Mouse (Mus musculus): ENCODE measurements around the gene Cntfr.

Gene Cntfr

GRCm38 (mm10) chr4:41648627-41649026, 48.3 kb downstream of the Cntfr start:
- DNase-seq (ENCODE audit: low read depth, low spot score): no peak

- no peak for DNase-seq (ENCODE audit: low read depth, low spot score)
These were observed 48.7 kb downstream of the Cntfr start for GRCm38 (mm10) chr4:41648157-41648556.

GRCm38 (mm10) chr4:41645488-41645887, 51.4 kb downstream of the Cntfr start:
- no peak for DNase-seq (ENCODE audit: low read depth, low spot score)

- DNase-seq (ENCODE audit: low read depth, low spot score): no peak
These were observed 55.6 kb downstream of the Cntfr start for GRCm38 (mm10) chr4:41641199-41641822.

GRCm38 (mm10) chr4:41639913-41640507, 56.9 kb downstream of the Cntfr start, which contains the start of gene Enho:
Gene Enho, minus strand, starts transcription at chr4:41640324.
- DNase-seq (ENCODE audit: low read depth, low spot score): peak; percentile 87

GRCm38 (mm10) chr4:41639214-41639841, 57.6 kb downstream of the Cntfr start:
- no peak for DNase-seq (ENCODE audit: low read depth, low spot score)

- DNase-seq (ENCODE audit: low read depth, low spot score): no peak
These were observed 58.1 kb downstream of the Cntfr start for GRCm38 (mm10) chr4:41638828-41639213.

GRCm38 (mm10) chr4:41638186-41638731, 58.6 kb downstream of the Cntfr start:
- no peak for DNase-seq (ENCODE audit: low read depth, low spot score)

- no peak for DNase-seq (ENCODE audit: low read depth, low spot score)
These were observed 59.8 kb downstream of the Cntfr start for GRCm38 (mm10) chr4:41636882-41637635.

- DNase-seq (ENCODE audit: low read depth, low spot score): no peak
These were observed 60.5 kb downstream of the Cntfr start for GRCm38 (mm10) chr4:41636366-41636765.

- DNase-seq (ENCODE audit: low read depth, low spot score): no peak
These were observed 61.0 kb downstream of the Cntfr start for GRCm38 (mm10) chr4:41635906-41636305.

GRCm38 (mm10) chr4:41635224-41635623, 61.7 kb downstream of the Cntfr start:
- no peak for DNase-seq (ENCODE audit: low read depth, low spot score)

GRCm38 (mm10) chr4:41634631-41635030, 62.3 kb downstream of the Cntfr start:
- DNase-seq (ENCODE audit: low read depth, low spot score): no peak

- DNase-seq (ENCODE audit: low read depth, low spot score): no peak
These were observed 63.9 kb downstream of the Cntfr start for GRCm38 (mm10) chr4:41633001-41633400.

GRCm38 (mm10) chr4:41631390-41631789, 65.5 kb downstream of the Cntfr start:
- no peak for DNase-seq (ENCODE audit: low read depth, low spot score)

- DNase-seq (ENCODE audit: low read depth, low spot score): no peak
These were observed 66.7 kb downstream of the Cntfr start for GRCm38 (mm10) chr4:41630196-41630595.

- no peak for DNase-seq (ENCODE audit: low read depth, low spot score)
These were observed 68.5 kb downstream of the Cntfr start for GRCm38 (mm10) chr4:41628202-41628927.

- no peak for DNase-seq (ENCODE audit: low read depth, low spot score)
These were observed 74.8 kb downstream of the Cntfr start for GRCm38 (mm10) chr4:41622071-41622470.

GRCm38 (mm10) chr4:41618916-41619746, 77.8 kb downstream of the Cntfr start:
- DNase-seq (ENCODE audit: low read depth, low spot score): peak; percentile 65

All from retina, postnatal 7 days (tissue).